Mouse (Mus musculus): ENCODE results near the gene Stat5b.

The Stat5b gene

GRCm38 (mm10) chr11:100816801-100817200 is 33.7 kb downstream of the Stat5b start:
- DNase-seq (ENCODE audit: extremely low read depth, low read depth, low spot score) = no peak

DNA sequence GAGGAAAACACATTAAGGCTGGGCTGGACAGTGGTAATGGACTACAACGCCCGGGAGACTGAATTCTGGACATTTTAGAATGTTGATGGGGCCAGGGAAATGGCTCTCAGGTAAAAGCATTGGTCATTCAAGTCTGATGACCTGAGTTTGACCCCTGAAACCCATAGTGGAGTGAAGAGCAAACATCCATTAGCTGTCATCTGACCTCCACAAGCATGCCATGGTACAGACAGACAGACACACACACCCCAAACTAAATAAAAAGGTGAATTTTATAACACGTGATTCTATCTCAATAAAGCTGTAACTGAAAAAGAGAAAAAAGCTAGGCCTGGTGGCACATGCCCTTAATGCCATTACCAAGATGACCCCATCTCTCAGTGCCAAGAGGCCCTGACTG is 34.2 kb downstream of the Stat5b start:
- no peak for DNase-seq (ENCODE audit: extremely low read depth, low read depth, low spot score)

- DNase-seq (ENCODE audit: extremely low read depth, low read depth, low spot score) = no peak
These were observed 36.0 kb downstream of the Stat5b start for GRCm38 (mm10) chr11:100814498-100814897.

- no peak for DNase-seq (ENCODE audit: extremely low read depth, low read depth, low spot score)
These were observed 39.4 kb downstream of the Stat5b start for GRCm38 (mm10) chr11:100811132-100811531.

DNA sequence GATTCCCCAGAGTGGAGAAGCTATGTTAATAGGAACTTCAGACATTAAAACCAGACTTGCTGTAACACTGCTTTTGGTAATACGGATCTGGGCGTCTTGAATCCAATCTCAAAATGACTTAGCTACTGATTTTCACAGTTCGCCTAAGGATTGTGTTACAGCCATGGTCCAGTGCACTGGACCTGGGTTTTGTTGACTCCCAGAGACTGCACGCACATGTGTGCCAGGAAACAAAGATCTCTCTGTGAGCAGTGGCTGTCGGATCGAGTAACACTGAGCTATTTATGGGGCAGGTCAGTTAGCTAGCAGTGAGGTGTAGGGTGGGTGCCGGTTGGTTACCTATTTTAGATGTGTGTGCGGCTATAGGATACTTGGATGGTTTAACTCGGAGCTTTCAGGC is 40.0 kb downstream of the Stat5b start:
- no peak for DNase-seq (ENCODE audit: extremely low read depth, low read depth, low spot score)

DNA sequence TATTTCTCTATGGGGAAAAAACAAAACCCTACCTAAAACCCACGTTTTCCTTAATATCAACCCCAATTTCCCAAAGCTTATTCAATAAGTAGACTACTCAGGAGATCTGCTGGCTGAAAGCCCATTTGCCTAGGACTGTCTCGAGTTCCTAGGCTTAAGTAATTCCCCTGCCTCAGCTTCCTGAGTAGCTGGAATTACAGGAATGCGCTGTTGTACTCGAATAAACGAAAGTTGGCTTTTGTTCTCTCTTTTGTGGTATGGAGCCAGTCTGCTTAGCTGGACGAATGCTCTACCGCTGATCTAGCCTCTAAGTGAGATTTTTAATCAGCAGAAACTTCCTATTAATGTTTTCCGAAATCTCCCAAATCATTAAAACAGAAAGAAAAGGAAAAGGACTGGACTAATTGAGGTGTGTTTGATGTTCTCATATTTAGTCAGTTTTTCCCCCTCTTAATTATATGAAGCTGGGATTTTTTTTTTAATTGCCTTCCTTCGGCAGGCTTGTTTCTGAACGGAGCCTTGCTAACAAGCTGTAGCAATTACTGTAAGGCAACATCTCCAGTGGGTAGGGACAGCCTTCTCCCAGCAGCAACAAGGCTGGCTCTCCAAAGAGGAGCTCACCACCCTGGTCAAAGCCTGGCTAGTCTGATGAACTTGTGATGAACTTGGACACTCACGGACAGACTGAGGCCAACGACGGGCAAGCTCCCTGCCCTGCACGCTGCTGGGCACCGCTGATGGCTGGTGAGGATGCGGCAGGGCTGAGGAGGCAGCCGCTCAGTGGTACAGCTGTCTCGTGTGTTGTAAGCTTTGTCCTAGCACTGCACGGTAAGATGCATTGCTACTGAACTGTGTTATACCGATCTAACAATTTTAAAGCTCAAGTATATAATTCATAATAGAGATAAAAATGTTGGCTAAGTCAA is 43.9 kb downstream of the Stat5b start:
- no peak for DNase-seq (ENCODE audit: extremely low read depth, low read depth, low spot score)

GRCm38 (mm10) chr11:100805535-100805934 is 45.0 kb downstream of the Stat5b start:
- no peak for DNase-seq (ENCODE audit: extremely low read depth, low read depth, low spot score)

- no peak for DNase-seq (ENCODE audit: extremely low read depth, low read depth, low spot score)
These were observed 46.1 kb downstream of the Stat5b start for GRCm38 (mm10) chr11:100804409-100804808.

GRCm38 (mm10) chr11:100799426-100799825 is 51.1 kb downstream of the Stat5b start:
- peak; percentile 86 for DNase-seq (ENCODE audit: extremely low read depth, low read depth, low spot score)

- no peak for DNase-seq (ENCODE audit: extremely low read depth, low read depth, low spot score)
These were observed 53.9 kb downstream of the Stat5b start for GRCm38 (mm10) chr11:100796585-100796984.

DNA sequence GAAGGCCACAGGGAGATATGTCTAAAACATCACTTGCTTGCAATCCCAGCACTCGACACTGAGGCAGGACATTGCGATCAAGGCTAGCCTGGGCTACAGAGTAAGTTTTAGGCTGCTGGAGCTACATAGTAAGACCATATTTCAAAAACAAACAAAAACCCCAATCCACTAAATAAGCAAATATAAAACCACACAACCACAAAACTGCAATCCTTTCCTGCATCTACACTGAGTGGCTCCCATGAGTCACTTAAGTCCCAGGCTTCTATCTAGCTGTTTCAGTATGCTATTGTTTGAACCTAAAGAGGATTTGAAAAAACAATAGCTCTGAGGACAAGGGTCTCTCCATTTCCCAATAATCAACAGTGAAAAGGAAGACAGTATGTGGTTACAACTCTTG is 55.1 kb downstream of the Stat5b start:
- DNase-seq (ENCODE audit: extremely low read depth, low read depth, low spot score) = no peak

DNA sequence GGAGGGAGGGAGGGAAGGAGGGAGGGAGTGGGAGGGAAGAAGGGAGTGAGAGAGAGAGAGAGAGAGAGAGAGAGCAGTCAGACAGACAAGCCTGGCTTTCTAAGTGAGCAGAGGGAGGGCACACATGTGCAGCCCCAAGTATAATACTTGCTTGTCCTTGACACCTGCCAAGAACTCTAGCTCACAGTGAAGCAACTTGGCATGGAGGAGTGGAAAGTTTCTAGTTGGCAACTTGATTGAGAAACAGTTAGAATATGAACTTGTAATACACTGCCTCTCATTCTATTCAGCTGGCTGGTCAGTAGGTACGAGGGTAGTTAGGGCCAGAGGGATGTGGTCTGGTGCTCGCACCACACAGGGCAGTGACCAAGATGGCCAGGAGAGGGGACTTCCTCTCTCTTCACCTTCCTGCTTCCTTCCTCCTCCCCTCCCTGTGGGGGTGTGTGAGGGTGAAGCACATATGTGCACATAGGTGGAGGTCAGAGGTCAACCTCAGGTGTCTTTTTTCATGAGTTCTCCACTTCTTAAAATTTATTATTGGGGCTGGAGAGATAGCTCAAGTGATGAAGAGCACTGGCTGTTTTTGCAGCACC is 59.0 kb downstream of the Stat5b start:
- DNase-seq (ENCODE audit: extremely low read depth, low read depth, low spot score) = peak; percentile 89

DNA sequence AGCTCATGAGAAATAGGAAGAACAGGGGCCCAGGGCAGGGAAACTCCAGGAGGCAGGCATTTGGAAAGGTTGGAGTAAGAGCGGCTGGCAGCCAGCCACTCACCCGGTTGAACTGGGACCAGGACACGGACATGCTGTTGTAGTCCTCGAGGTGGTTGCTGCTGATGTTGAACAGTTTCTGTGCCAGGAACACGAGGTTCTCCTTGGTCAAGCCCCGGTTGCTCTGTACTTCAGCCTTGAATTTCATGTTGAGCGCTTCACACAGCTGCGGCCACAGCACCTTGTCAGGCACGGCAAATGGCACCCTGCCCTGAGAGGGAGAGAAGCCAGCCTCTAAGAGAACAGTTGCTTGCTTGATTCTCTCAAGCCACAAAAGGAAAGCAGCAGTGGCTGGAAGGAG is 59.9 kb downstream of the Stat5b start:
- peak; percentile 81 for DNase-seq (ENCODE audit: extremely low read depth, low read depth, low spot score)

DNA sequence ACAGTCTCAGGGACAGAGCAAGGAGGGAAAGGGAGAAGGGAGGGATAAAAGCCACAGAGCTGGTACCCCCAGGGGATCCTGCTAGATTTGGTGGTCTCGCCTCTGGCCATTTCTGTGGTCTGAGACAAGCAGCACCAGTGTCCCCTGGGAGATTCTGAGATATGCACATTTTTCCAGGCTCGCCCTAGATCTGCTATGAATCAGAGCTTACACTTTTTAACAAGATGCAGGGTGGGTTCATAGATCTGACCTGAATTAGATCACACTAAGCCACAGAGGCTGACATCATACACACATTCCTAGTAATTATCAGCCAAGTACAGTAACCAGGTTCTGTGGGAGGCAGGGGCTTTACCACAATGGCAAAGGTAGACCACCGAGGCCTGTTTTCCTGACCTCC is 60.8 kb downstream of the Stat5b start:
- no peak for DNase-seq (ENCODE audit: extremely low read depth, low read depth, low spot score)

- DNase-seq (ENCODE audit: extremely low read depth, low read depth, low spot score) = no peak
These were observed 64.8 kb downstream of the Stat5b start for GRCm38 (mm10) chr11:100785774-100786173.

DNA sequence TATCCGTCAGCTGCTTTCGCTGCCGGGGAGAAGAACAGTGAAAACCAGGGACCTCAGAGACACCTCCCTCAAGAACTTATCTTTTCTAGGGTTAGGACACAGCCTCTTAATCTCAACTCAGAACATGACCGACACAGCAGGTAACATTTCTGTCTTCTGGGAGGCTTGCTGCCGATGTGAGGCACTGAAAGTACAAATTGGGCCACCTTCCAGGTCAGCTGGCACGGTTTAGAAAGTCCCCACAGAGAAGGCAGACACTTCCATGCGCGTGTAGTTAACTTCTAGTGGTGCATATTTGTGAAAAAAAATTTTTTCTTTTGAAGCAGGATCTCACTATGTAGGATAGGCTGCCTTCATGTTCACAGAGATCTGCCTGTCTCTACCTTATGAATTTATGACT is 66.2 kb downstream of the Stat5b start:
- no peak for DNase-seq (ENCODE audit: extremely low read depth, low read depth, low spot score)

- no peak for DNase-seq (ENCODE audit: extremely low read depth, low read depth, low spot score)
These were observed 68.0 kb downstream of the Stat5b start for GRCm38 (mm10) chr11:100782568-100782967.

DNA sequence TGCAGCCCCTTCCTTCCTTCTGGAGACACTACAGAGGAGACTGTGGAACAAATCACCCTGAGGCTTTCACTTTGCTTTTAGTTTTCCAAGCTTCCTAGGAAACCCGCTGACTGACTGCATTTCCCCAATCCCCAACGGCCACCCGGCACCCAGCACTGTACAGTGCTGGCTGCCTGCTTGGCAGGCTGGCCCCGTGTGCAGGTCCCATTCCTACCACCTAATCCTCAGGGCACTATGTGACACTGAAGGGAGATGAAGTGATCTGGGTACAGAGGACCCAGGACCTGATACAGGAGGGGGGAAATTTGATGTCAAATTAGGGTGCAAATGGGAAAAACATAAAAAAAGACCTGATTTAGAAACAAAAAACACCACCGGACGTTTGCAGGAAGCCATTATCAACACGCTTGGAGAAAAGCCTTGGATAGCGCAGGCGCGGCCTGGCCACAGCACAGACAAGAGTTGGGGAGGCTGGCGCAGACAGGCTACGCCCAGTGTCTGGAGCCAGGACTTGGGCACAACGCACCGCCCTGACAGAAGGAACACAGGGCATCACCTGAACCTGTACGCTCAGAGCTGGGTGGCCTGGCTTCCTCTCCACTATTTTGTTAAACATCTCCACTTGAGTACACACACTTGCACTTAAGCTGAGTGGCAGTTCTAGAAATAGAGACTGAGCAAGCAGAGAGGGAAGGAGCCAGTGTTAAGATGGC is 68.6 kb downstream of the Stat5b start:
- DNase-seq (ENCODE audit: extremely low read depth, low read depth, low spot score) = no peak

DNA sequence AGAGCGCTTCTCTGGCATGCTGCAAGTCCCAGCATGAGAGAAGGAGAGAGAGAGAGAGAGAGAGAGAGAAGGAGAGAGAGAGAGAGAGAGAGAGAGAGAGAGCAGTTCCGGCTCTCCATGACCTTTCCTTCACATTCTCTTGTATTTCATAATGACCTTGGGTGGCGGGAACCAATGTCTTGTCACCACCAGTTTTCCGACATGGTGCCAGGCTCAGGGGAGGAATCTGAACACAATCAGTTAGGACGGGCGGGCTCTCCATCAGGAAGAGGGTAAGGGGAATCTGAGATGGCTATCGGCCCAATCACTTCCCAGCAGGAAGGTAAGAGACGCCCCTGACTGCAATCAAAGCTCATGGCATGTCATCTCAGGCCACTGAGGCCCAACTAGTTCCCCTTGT is 70.3 kb downstream of the Stat5b start:
- no peak for DNase-seq (ENCODE audit: extremely low read depth, low read depth, low spot score)

GRCm38 (mm10) chr11:100778069-100778468 is 72.5 kb downstream of the Stat5b start:
- no peak for DNase-seq (ENCODE audit: extremely low read depth, low read depth, low spot score)

GRCm38 (mm10) chr11:100775921-100776320 is 74.6 kb downstream of the Stat5b start:
- no peak for DNase-seq (ENCODE audit: extremely low read depth, low read depth, low spot score)

DNA sequence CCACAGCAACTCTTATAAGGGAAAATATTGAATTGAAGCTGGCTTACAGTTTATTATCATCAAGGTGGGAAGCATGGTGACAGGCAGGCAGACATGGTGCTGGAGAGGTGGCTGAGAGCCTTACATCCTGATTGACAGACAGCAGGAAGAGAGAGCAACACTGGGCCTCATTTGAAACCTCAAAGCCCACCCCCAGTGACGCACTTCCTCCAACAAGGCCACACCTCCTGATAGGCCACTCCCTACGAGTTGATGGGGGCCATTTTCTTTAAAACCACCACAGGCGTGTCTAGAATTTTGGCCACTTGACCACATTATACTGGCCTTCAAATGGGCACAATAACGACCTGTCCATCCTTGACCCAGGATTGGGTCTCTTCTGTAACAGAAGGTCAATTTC is 76.3 kb downstream of the Stat5b start:
- no peak for DNase-seq (ENCODE audit: extremely low read depth, low read depth, low spot score)

All from fat pad, adult 2 months (tissue).